Mouse (Mus musculus): ENCODE results near the gene Itga3. TPM values are rescaled to one million over a fixed set of nuclear protein-coding genes. Genes with fewer than 3 reads are reported as not detected.

Itga3 gene
- polyA plus RNA-seq, 1 experiment from 2014 or later = 9.6 TPM

GRCm38 (mm10) chr11:95098346-95099095 is 21.9 kb upstream of the Itga3 start:
- H3K9me3 ChIP-seq (replicated peaks; ENCODE audit: control insufficient read depth, low read length) = peaks cover 2% of the 10 kb centered on the region; the same call in 1 of the 2 replicates
- no peak overlapping the region for H3K4me3 ChIP-seq (ENCODE audit: low read length)
- ATAC-seq (replicated peaks; ENCODE audit: extremely low read depth, insufficient read depth, low FRiP score) = no peak
- H3K27ac ChIP-seq (ENCODE audit: low read length) = no peak overlapping the region
- H3K36me3 ChIP-seq (ENCODE audit: control insufficient read depth, insufficient read depth) = no peaks in the 10 kb centered on the region
- H3K27me3 ChIP-seq (ENCODE audit: control insufficient read depth, insufficient read depth, low read length) = no peaks in the 10 kb centered on the region
- 81% methylated on average over 5 of the region's 5 CpGs for WGBS
- H3K9ac ChIP-seq (ENCODE audit: low read length) = no peak overlapping the region
- peaks cover 12% of the 10 kb centered on the region for H3K4me1 ChIP-seq (ENCODE audit: control insufficient read depth, insufficient read depth, low read length)
- no peak overlapping the region for H3K4me2 ChIP-seq (ENCODE audit: low read depth, low read length)

DNA sequence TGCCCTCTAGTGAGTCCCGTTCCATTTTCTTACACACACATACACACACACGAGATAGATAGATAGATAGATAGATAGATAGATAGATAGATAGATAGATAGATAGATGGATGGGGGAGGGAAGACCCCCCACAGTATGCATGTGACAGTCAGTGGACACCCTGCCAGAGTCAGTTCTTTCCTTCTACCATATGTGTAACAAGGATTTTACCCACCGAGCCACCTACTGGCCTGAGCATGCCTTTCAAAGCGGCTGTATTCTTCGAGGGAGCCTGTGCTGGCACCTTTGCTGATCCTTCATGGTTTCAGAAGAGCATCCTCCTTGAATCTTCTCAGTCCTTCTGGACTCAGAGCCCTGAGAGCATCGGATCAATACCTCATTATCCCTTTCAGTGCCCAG is 21.3 kb upstream of the Itga3 start:
- no peak for ATAC-seq (replicated peaks; ENCODE audit: extremely low read depth, insufficient read depth, low FRiP score)
- no peak overlapping the region for H3K4me2 ChIP-seq (ENCODE audit: low read depth, low read length)
- H3K27me3 ChIP-seq (ENCODE audit: control insufficient read depth, insufficient read depth, low read length) = no peaks in the 10 kb centered on the region
- whole genome bisulfite sequencing = 56% methylated on average over 6 of the region's 6 CpGs
- H3K9me3 ChIP-seq (replicated peaks; ENCODE audit: control insufficient read depth, low read length) = no peaks in the 10 kb centered on the region
- no peak overlapping the region for H3K4me3 ChIP-seq (ENCODE audit: low read length)
- no peak overlapping the region for H3K27ac ChIP-seq (ENCODE audit: low read length)
- H3K9ac ChIP-seq (ENCODE audit: low read length) = no peak overlapping the region
- peaks cover 15% of the 10 kb centered on the region for H3K4me1 ChIP-seq (ENCODE audit: control insufficient read depth, insufficient read depth, low read length)
- H3K36me3 ChIP-seq (ENCODE audit: control insufficient read depth, insufficient read depth) = no peaks in the 10 kb centered on the region

DNA sequence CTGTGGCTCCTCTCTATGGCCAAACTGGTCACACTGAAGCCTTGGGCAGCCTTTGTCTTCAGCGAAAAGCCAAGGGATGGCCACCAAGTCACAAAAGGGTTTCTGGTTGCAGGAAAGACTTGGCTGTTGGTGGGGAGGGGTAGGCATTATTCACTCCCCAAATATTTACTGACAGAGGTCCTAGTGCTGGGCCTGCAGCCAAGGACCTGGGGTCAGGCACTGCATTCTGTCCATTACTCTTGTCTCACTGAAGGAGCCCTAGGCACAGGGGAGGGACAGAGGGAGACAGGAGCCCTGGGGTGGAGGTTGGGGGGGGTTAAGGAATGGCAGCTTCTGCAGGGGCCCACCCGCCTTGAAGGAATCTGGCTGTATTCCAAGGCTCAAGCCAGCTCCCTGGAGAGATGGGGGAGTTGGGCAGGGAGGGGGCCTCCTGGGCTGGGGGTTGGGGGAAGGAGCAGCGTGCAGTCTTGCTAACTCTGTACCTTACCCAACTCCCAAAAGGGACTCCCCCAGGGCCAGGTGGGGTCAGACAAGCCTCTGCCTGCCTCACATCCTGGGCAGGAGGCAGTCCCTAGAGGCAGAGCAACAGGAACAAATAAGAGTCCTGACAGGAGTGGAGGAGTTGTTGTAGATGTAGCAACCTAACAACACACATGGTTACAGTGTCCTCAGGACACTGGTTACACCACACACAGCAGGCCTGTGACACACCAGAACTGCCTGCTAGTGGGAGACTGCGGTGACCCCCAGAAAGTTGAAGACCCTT is 20.2 kb upstream of the Itga3 start:
- Histone ChIP-seq H3K4me2 (ENCODE audit: low read depth, low read length) (no peak overlapping the region), H3K4me1 (ENCODE audit: control insufficient read depth, insufficient read depth, low read length) (peaks cover 15% of the 10 kb centered on the region), H3K9ac (ENCODE audit: low read length) (no peak overlapping the region), H3K27ac (ENCODE audit: low read length) (peak overlapping the region; percentile 25; the same call in 1 of the 2 replicates), H3K4me3 (ENCODE audit: low read length) (no peak overlapping the region), H3K27me3 (ENCODE audit: control insufficient read depth, insufficient read depth, low read length) (no peaks in the 10 kb centered on the region), H3K36me3 (ENCODE audit: control insufficient read depth, insufficient read depth) (no peaks in the 10 kb centered on the region), H3K9me3 (replicated peaks; ENCODE audit: control insufficient read depth, low read length) (no peaks in the 10 kb centered on the region)
- peak; percentile 30; the same call in 1 of the 2 replicates for ATAC-seq (replicated peaks; ENCODE audit: extremely low read depth, insufficient read depth, low FRiP score)
- 39% methylated on average over 4 of the region's 4 CpGs for WGBS

- ATAC-seq (replicated peaks; ENCODE audit: extremely low read depth, insufficient read depth, low FRiP score) = no peak
- Histone ChIP-seq H3K4me3 (ENCODE audit: low read length) (no peak overlapping the region), H3K9me3 (replicated peaks; ENCODE audit: control insufficient read depth, low read length) (no peaks in the 10 kb centered on the region), H3K27me3 (ENCODE audit: control insufficient read depth, insufficient read depth, low read length) (no peaks in the 10 kb centered on the region), H3K4me2 (ENCODE audit: low read depth, low read length) (no peak overlapping the region), H3K4me1 (ENCODE audit: control insufficient read depth, insufficient read depth, low read length) (peaks cover 15% of the 10 kb centered on the region), H3K9ac (ENCODE audit: low read length) (no peak overlapping the region), H3K36me3 (ENCODE audit: control insufficient read depth, insufficient read depth) (no peaks in the 10 kb centered on the region), H3K27ac (ENCODE audit: low read length) (no peak overlapping the region)
- WGBS = 85% methylated on average over 10 of the region's 10 CpGs
Measured at GRCm38 (mm10) chr11:95095596-95095995, 19.0 kb upstream of the Itga3 start.

- H3K27ac ChIP-seq (ENCODE audit: low read length) = no peak overlapping the region
- H3K9ac ChIP-seq (ENCODE audit: low read length) = no peak overlapping the region
- H3K27me3 ChIP-seq (ENCODE audit: control insufficient read depth, insufficient read depth, low read length) = no peaks in the 10 kb centered on the region
- H3K9me3 ChIP-seq (replicated peaks; ENCODE audit: control insufficient read depth, low read length) = no peaks in the 10 kb centered on the region
- ATAC-seq (replicated peaks; ENCODE audit: extremely low read depth, insufficient read depth, low FRiP score) = no peak
- no peaks in the 10 kb centered on the region for H3K36me3 ChIP-seq (ENCODE audit: control insufficient read depth, insufficient read depth)
- 37% methylated on average over 5 of the region's 5 CpGs for WGBS
- no peak overlapping the region for H3K4me3 ChIP-seq (ENCODE audit: low read length)
- H3K4me2 ChIP-seq (ENCODE audit: low read depth, low read length) = no peak overlapping the region
- peaks cover 24% of the 10 kb centered on the region for H3K4me1 ChIP-seq (ENCODE audit: control insufficient read depth, insufficient read depth, low read length)
Measured at GRCm38 (mm10) chr11:95093077-95093476, 16.5 kb upstream of the Itga3 start.

- Histone ChIP-seq H3K27ac (ENCODE audit: low read length) (no peak overlapping the region), H3K27me3 (ENCODE audit: control insufficient read depth, insufficient read depth, low read length) (no peaks in the 10 kb centered on the region), H3K4me2 (ENCODE audit: low read depth, low read length) (no peak overlapping the region), H3K4me1 (ENCODE audit: control insufficient read depth, insufficient read depth, low read length) (peaks cover 22% of the 10 kb centered on the region; the same call in 1 of the 2 replicates), H3K36me3 (ENCODE audit: control insufficient read depth, insufficient read depth) (no peaks in the 10 kb centered on the region), H3K9ac (ENCODE audit: low read length) (no peak overlapping the region), H3K4me3 (ENCODE audit: low read length) (no peak overlapping the region), H3K9me3 (replicated peaks; ENCODE audit: control insufficient read depth, low read length) (no peaks in the 10 kb centered on the region)
- WGBS = 65% methylated on average over 16 of the region's 16 CpGs
- no peak; the same call in 1 of the 2 replicates for ATAC-seq (replicated peaks; ENCODE audit: extremely low read depth, insufficient read depth, low FRiP score)
Measured at GRCm38 (mm10) chr11:95088857-95089779, 12.5 kb upstream of the Itga3 start.

DNA sequence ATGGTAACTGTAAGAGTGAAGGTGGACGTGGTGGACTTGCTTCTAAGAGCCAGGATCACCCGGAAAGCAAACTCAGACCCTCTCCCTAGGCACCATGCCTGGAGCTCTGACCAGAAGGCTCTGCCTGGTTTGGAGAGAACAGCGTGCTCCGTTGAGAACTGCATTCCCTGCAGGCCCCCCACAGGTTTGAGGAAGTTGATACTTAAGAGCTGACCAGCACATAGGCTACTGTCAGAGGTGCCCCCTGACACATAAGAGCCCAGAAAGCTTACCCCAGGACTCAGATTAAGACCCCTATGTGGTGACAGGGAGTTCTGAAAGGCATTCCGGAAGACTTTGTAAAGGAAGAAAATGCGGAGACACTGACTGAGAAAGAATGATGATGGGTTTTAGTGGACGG is 11.7 kb upstream of the Itga3 start:
- peaks cover 22% of the 10 kb centered on the region; the same call in 1 of the 2 replicates for H3K4me1 ChIP-seq (ENCODE audit: control insufficient read depth, insufficient read depth, low read length)
- ATAC-seq (replicated peaks; ENCODE audit: extremely low read depth, insufficient read depth, low FRiP score) = no peak
- WGBS = 48% methylated on average over 7 of the region's 7 CpGs

GRCm38 (mm10) chr11:95087301-95088228 is 11.0 kb upstream of the Itga3 start:
- H3K4me1 ChIP-seq (ENCODE audit: control insufficient read depth, insufficient read depth, low read length) = peaks cover 19% of the 10 kb centered on the region; the same call in 1 of the 2 replicates
- no peak overlapping the region for H3K4me2 ChIP-seq (ENCODE audit: low read depth, low read length)
- H3K27ac ChIP-seq (ENCODE audit: low read length) = no peak overlapping the region
- no peak for ATAC-seq (replicated peaks; ENCODE audit: extremely low read depth, insufficient read depth, low FRiP score)
- no peaks in the 10 kb centered on the region for H3K9me3 ChIP-seq (replicated peaks; ENCODE audit: control insufficient read depth, low read length)
- H3K4me3 ChIP-seq (ENCODE audit: low read length) = no peak overlapping the region
- 38% methylated on average over 17 of the region's 17 CpGs for WGBS
- no peaks in the 10 kb centered on the region for H3K36me3 ChIP-seq (ENCODE audit: control insufficient read depth, insufficient read depth)
- no peaks in the 10 kb centered on the region for H3K27me3 ChIP-seq (ENCODE audit: control insufficient read depth, insufficient read depth, low read length)
- no peak overlapping the region for H3K9ac ChIP-seq (ENCODE audit: low read length)

More for the DNA sequence above, 11.7 kb upstream of the Itga3 start:
- Histone ChIP-seq H3K36me3 (ENCODE audit: control insufficient read depth, insufficient read depth) (no peaks in the 10 kb centered on the region), H3K9ac (ENCODE audit: low read length) (no peak overlapping the region), H3K27me3 (ENCODE audit: control insufficient read depth, insufficient read depth, low read length) (no peaks in the 10 kb centered on the region), H3K4me3 (ENCODE audit: low read length) (no peak overlapping the region), H3K4me2 (ENCODE audit: low read depth, low read length) (no peak overlapping the region), H3K9me3 (replicated peaks; ENCODE audit: control insufficient read depth, low read length) (no peaks in the 10 kb centered on the region), H3K27ac (ENCODE audit: low read length) (no peak overlapping the region; the same call in 1 of the 2 replicates)
